Mouse (Mus musculus) hindbrain, embryonic 16.5 days (tissue): Measurements from ENCODE around the gene Ap4b1. TPM values are rescaled to one million over a fixed set of nuclear protein-coding genes. Genes with fewer than 3 reads are reported as not detected.

Experiments
- ATAC-seq: fragments of 200-750 bp; cut with Nextera tagmentation; 2 replicates; pipeline ENCODE4 v1.8.0; 2017; ENCODE audit warnings: moderate TSS enrichment, moderate library complexity
- H3K27ac ChIP-seq: fragments of 300-500 bp; sonication (generic); 2 replicates; pipeline ENCODE4 v1.5.1; 2014; ENCODE audit warnings: low read depth, mild to moderate bottlenecking, control low read depth, low read length, moderate library complexity
- H3K27me3 ChIP-seq: fragments of 300-500 bp; sonication (generic); replicated peaks from 2 replicates; pipeline ENCODE4 v1.6.1; 2014; ENCODE audit warnings: low read length; ENCODE audit not compliant: control insufficient read depth, insufficient read depth
- H3K36me3 ChIP-seq: fragments of 300-500 bp; sonication (generic); 2 replicates; pipeline ENCODE4 v1.6.1; 2014; ENCODE audit warnings: mild to moderate bottlenecking, low read length, moderate library complexity, mixed read lengths; ENCODE audit not compliant: control insufficient read depth, insufficient read depth
- H3K4me1 ChIP-seq: fragments of 300-500 bp; sonication (generic); 2 replicates; pipeline ENCODE4 v1.6.1; 2014; ENCODE audit warnings: low read depth, low read length; ENCODE audit not compliant: control insufficient read depth, insufficient read depth
- H3K4me2 ChIP-seq: fragments of 300-500 bp; sonication (generic); 2 replicates; pipeline ENCODE4 v1.6.1; 2014; ENCODE audit warnings: mild to moderate bottlenecking, low read length, control low read depth, moderate library complexity
- H3K4me3 ChIP-seq: fragments of 300-500 bp; sonication (generic); 2 replicates; pipeline ENCODE4 v1.5.1; 2014; ENCODE audit warnings: mild to moderate bottlenecking, low read length, control low read depth, moderate library complexity
- H3K9ac ChIP-seq: fragments of 300-500 bp; sonication (generic); 2 replicates; pipeline ENCODE4 v1.6.1; 2014; ENCODE audit warnings: low read depth, mild to moderate bottlenecking, control low read depth, low read length, moderate library complexity
- H3K9me3 ChIP-seq: fragments of 300-500 bp; sonication (generic); 2 replicates; pipeline ENCODE4 v1.6.1; 2014; ENCODE audit warnings: mild to moderate bottlenecking, low read length, moderate library complexity; ENCODE audit not compliant: control insufficient read depth
- WGBS: fragments of 180-500 bp; shearing (Covaris S2); extraction: QIAGEN DNeasy Blood & Tissue Kit; methylation state at CpG from one replicate; pipeline ENCODE4 v1.1.7; 2014; 5-methylcytosine and 5-hydroxymethylcytosine counted together
- polyA plus RNA-seq: library from polyadenylated mRNA; unstranded; fragments of >200 nt; fragmentation: Nextera tagmentation; extraction: Ambion mirVana; gene quantifications from 2 replicates; pipeline ENCODE4 v1.2.1, GENCODE M21; 2015

Ap4b1 gene
- 22.1 and 26.0 TPM in 2 replicates for polyA plus RNA-seq

DNA sequence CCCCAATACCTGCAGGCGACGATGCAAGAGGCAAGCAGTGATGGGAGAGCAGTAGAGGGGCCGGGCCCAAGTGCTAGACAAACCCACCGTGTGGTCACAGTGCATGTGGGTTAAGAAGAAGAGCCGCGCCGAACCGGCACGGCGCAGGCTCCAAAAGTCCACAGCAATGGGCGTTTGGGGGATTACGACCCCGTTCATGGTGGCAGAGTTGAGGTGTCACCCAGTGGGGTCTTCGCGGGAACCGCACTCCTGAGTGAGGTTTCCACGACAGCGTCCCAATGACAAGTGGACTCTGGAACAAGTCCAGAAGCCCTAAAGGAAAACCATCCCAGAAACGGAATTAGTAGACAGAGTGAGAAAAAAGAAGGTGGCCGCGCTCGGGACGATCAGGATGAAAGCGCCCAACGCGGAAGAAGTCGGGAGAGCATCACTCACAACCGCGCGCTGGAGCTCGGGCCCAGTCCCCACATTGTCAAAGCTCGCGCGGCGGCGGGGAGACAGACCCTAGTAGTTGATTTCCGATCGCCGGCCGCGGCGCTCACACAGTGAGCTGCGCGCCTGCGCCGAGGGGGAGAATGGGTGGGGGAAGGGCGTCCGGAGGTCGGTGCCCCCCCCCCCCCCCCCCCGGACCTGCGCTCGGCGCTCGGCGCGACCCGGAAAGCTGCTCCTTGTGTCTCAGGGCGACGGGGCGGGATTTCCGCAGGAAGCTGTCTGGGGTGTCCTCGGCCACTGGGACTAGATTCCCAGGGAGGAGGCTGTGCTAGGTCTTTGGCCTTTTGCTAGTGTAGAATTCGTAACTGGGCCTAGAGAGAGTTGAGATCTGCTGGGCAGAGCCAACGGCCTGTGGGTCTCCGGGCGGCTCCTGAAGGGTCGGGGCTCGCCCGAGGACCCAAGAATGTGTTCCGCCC, at the start of gene Ap4b1, which contains the start of the genes Dclre1b and Gm43064:
Gene Ap4b1, plus strand, starts transcription at position 630 of the 908 bp plus-strand sequence.
Gene Dclre1b, minus strand, starts transcription at position 554 of the 908 bp plus-strand sequence.
Gene Gm43064, plus strand, starts transcription at position 683 of the 908 bp plus-strand sequence.
- Histone ChIP-seq H3K27me3 (no peaks in the 10 kb centered on the region), H3K4me3 (peak within 1 kb of the TSS; percentile 75), H3K27ac (peak within 1 kb of the TSS; percentile 93), H3K4me2 (peak within 1 kb of the TSS; percentile 73), H3K9me3 (no peaks in the 10 kb centered on the region), H3K36me3 (0 out of 2 replicates have a peak, but pooled peaks cover 5% of the 10 kb centered on the region), H3K9ac (peak within 1 kb of the TSS; percentile 81), H3K4me1 (peaks cover 13% of the 10 kb centered on the region)
- under 1% methylated on average over 59 of the region's 70 CpGs for WGBS
- peak; percentile 99 for ATAC-seq

DNA sequence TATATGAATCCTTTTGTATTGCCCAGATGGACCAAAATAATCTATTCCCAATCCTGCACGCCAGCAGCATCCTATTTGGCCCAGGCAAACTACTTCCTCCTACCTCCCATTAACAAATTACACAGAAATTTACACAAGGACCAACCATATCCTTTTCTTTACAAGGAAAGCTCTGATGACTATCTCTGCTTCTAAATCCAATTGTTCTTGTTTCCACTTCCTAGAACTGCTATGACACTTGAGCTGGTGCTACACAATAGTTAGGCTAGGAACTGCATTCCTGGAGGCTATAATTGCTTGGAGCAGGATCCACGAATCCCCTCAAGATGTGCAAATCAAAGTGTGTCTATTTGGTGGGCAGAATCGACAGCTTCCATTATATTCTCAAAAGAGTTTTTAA, 42.5 kb upstream of the Ap4b1 start:
- Histone ChIP-seq H3K27me3 (no peaks in the 10 kb centered on the region), H3K4me2 (no peak overlapping the region), H3K27ac (no peak overlapping the region), H3K9me3 (no peaks in the 10 kb centered on the region), H3K4me3 (no peak overlapping the region), H3K36me3 (peaks cover 9% of the 10 kb centered on the region), H3K9ac (no peak overlapping the region), H3K4me1 (no peaks in the 10 kb centered on the region; the same call in 1 of the 2 replicates)
- no peak for ATAC-seq
- 65% methylated on average over 3 of the region's 3 CpGs for WGBS

DNA sequence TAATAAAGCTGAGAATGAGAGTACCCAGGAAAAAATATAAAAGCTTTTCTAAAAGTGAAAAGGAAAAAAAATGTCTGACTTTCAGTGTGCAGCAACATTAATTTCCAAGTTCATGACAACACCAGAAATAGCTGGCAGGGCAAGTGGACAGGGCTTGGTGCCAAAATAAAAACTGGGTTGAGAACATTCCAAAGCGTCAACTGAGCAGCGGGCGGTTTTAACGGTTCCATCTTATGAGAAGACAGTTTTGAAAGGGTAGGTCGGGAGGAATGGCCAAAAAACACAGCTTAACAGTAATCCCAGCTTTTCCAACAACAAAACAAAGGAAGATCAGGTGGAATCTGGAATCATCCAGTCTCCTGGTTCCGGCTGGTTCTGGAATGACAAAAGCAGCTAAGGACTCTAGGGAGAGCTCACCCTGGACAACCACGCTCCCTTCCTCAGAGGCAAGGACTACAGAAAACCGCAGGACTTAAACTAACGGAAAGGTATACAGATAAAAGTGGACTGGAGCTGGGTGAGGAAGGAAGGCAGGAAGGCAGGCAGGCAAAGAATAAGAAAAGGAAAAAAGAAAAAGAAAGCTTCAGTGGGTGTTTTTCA, 37.7 kb upstream of the Ap4b1 start:
- WGBS, result 72% methylated on average over 9 of the region's 9 CpGs
- H3K36me3 ChIP-seq, result peaks cover 5% of the 10 kb centered on the region
- no peak overlapping the region; the same call in 1 of the 2 replicates for H3K9ac ChIP-seq
- H3K27me3 ChIP-seq, result no peaks in the 10 kb centered on the region
- no peak overlapping the region for H3K4me3 ChIP-seq
- H3K9me3 ChIP-seq, result no peaks in the 10 kb centered on the region
- no peak for ATAC-seq
- no peak overlapping the region; the same call in none of the 2 replicates for H3K27ac ChIP-seq
- no peak overlapping the region for H3K4me2 ChIP-seq
- peaks cover 5% of the 10 kb centered on the region; the same call in 1 of the 2 replicates for H3K4me1 ChIP-seq

DNA sequence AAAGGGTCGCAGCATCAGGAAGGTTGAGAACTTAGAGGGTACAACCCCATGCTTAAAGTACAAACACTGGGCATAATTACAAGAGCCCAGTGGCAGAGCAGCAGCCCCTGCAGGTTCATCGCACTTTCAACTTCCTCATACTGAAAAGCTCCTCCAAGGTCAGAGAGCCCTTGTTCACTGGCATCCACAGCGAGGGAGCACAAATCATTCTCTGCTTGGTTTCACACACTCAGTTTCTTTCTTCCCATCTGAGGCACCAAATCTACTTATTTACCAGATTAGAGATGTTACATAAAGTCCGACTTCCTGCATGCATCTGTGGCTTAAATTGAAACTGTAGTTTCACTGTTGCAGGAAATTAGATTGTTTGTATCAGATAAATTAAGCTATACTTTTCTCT, 36.5 kb upstream of the Ap4b1 start:
- no peak for ATAC-seq
- 73% methylated on average over 4 of the region's 4 CpGs for WGBS

DNA sequence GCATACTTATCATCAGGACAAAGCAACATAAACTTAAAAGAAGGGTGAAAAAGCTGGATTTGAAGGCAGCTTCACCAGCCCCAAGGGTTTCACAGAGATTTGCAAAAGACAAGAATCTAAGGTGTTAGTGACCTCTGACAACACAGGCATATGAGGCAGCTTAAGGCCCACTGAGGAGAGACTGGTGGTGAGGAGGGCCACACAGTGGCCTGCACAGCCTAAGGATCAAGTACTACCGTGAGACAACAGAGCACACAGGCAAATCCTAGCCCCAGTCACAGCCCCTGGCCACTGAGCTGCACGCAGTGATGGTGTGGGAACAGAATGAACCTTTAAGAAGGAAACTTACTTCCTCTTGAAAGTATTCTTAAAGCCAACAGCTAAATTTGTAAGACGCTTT, 35.8 kb upstream of the Ap4b1 start:
- Histone ChIP-seq H3K27ac (no peak overlapping the region), H3K9me3 (no peaks in the 10 kb centered on the region), H3K9ac (no peak overlapping the region), H3K4me2 (no peak overlapping the region), H3K36me3 (peaks cover 12% of the 10 kb centered on the region), H3K4me1 (peaks cover 5% of the 10 kb centered on the region), H3K4me3 (no peak overlapping the region), H3K27me3 (no peaks in the 10 kb centered on the region)
- ATAC-seq, result no peak
- 81% methylated on average over 3 of the region's 3 CpGs for WGBS

More for the DNA sequence above, 36.5 kb upstream of the Ap4b1 start:
- H3K9ac ChIP-seq, result no peak overlapping the region
- no peak overlapping the region for H3K4me2 ChIP-seq
- no peaks in the 10 kb centered on the region for H3K9me3 ChIP-seq
- no peaks in the 10 kb centered on the region for H3K27me3 ChIP-seq
- no peak overlapping the region for H3K27ac ChIP-seq
- peaks cover 5% of the 10 kb centered on the region for H3K4me1 ChIP-seq
- H3K36me3 ChIP-seq, result peaks cover 13% of the 10 kb centered on the region
- no peak overlapping the region for H3K4me3 ChIP-seq

DNA sequence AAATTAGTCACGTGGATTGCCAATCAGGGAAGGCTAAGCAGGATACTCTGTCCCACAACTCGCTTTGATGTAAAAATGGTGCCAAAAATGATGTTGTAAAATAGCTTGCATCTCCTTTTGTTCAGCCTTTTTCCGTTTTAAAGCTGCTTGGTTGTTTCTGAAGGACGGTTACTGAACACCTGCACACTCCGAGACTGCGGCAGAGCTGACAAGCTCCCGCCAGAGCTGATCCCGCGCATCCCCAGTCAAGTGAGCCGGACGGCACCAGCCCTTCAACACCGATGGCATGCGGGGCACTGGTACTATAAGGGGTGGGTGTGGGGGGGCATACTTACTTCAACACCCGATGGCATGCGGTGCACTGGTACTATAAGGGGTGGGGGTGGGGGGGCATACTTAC, 35.3 kb upstream of the Ap4b1 start:
- Histone ChIP-seq H3K27ac (no peak overlapping the region), H3K27me3 (no peaks in the 10 kb centered on the region), H3K36me3 (peaks cover 8% of the 10 kb centered on the region; the same call in 1 of the 2 replicates), H3K9me3 (no peaks in the 10 kb centered on the region), H3K4me3 (no peak overlapping the region), H3K9ac (no peak overlapping the region), H3K4me2 (no peak overlapping the region), H3K4me1 (peaks cover 5% of the 10 kb centered on the region)
- 87% methylated on average over 15 of the region's 15 CpGs for WGBS
- ATAC-seq, result 0 out of 2 replicates have a peak, but pooled peaks have one; percentile 30

DNA sequence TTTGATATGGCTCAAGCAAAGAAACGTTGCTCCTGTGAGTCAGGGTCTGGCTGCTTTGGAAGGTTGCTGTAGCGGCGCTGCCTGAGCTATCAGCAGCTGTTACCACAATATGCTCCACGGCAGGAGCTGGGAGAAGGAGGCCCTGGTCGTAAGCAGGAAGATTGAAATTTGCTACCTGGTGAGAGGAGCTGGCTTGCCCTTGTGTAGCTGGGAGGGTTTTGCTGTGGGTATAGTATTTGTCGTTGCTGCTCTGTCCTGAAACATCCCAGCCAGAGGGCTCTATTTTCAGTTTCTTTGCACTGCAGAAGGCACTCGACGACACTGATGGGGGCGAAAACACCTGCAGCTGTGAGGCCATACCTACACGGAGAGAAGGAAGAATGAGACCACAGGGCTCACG, 31.4 kb upstream of the Ap4b1 start:
- H3K4me3 ChIP-seq, result no peak overlapping the region
- no peak overlapping the region for H3K9ac ChIP-seq
- H3K27me3 ChIP-seq, result no peaks in the 10 kb centered on the region
- no peaks in the 10 kb centered on the region for H3K9me3 ChIP-seq
- no peaks in the 10 kb centered on the region; the same call in none of the 2 replicates for H3K4me1 ChIP-seq
- H3K4me2 ChIP-seq, result no peak overlapping the region
- WGBS, result 82% methylated on average over 11 of the region's 11 CpGs
- peaks cover 8% of the 10 kb centered on the region; the same call in 1 of the 2 replicates for H3K36me3 ChIP-seq
- H3K27ac ChIP-seq, result no peak overlapping the region
- no peak for ATAC-seq

DNA sequence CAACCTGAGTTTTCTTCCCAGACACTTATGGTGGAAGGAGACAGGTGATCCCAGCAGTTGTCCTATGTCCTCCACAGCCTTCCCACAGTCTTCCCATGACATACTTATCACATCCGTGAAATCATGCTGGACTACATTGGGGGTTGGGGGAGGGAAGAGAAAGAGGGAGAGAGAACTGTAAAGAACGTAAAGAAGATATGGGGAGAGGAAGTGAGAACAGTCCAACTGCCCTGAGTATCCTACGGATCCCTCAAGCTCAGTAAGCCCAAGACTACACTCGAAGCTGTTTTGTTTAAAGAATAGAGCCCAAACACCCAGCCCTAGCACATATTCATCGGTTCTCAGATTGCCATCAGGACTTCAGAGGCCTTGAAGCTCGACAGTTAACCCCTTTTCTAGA, 30.7 kb upstream of the Ap4b1 start:
- Histone ChIP-seq H3K27me3 (no peaks in the 10 kb centered on the region), H3K9ac (no peak overlapping the region), H3K36me3 (peaks cover 8% of the 10 kb centered on the region; the same call in 1 of the 2 replicates), H3K4me1 (no peaks in the 10 kb centered on the region; the same call in 1 of the 2 replicates), H3K9me3 (no peaks in the 10 kb centered on the region), H3K27ac (no peak overlapping the region), H3K4me2 (no peak overlapping the region), H3K4me3 (no peak overlapping the region)
- WGBS, result 90% methylated on average over 6 of the region's 6 CpGs
- no peak for ATAC-seq

DNA sequence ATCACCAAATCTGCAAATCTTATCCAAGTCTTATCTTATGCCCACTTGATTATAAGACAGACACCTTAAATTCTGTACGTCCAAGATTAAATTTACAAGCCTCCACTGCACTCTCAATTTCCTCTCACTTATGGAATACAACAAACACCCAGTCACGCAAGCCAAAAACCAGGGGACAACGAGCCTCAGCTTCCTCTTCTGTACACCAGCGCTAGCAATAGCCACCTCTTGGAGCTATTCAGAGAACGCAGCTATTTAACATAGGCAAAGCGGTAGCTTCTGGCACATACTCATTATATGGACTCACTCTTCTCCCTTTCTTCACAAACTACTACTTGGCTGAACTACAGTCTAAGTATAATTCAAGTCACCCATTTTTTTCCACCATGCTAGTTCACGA, 30.1 kb upstream of the Ap4b1 start:
- Histone ChIP-seq H3K9me3 (no peaks in the 10 kb centered on the region), H3K4me1 (no peaks in the 10 kb centered on the region; the same call in 1 of the 2 replicates), H3K27me3 (no peaks in the 10 kb centered on the region), H3K4me2 (no peak overlapping the region), H3K9ac (no peak overlapping the region), H3K4me3 (no peak overlapping the region), H3K36me3 (peaks cover 8% of the 10 kb centered on the region; the same call in 1 of the 2 replicates), H3K27ac (no peak overlapping the region)
- 77% methylated on average over 7 of the region's 7 CpGs for WGBS
- ATAC-seq, result no peak
